Mouse (Mus musculus): ENCODE measurements at regions not wholly inside any gene's neighbourhood (a gene's known extent, or its start where the extent isn't known, plus 50 kb on each side); places are given as distances from the start of the nearest gene placed in this dataset.

- intact Hi-C loops (cut with DNase I), result no loop called here
- TF ChIP-seq POLR2A (IDR thresholded peaks at IDR 0.05; ENCODE audit: insufficient read depth, low read depth, low read length), result no peak
- TF ChIP-seq CTCF (IDR thresholded peaks at IDR 0.05), result no peak
- no peak overlapping the region for H3K27ac ChIP-seq
Observed at GRCm38 (mm10) chr6:37618990-37619389, 89.0 kb downstream of the Akr1d1 start.

GRCm38 (mm10) chr6:37621364-37622029 lies 91.5 kb downstream of the Akr1d1 start:
- intact Hi-C loops (cut with DNase I), result no loop called here
- Histone ChIP-seq H3K27me3 (ENCODE audit: control insufficient read depth, insufficient read depth, low read length) (no peaks in the 10 kb centered on the region), H3K79me2 (replicated peaks; ENCODE audit: control insufficient read depth, insufficient read depth, low read length) (no peaks in the 10 kb centered on the region), H3K4me3 (no peak overlapping the region), H3K36me3 (ENCODE audit: control insufficient read depth, insufficient read depth, low read length) (no peaks in the 10 kb centered on the region), H3K9ac (ENCODE audit: low read depth, low read length) (no peak overlapping the region), H3K27ac (no peak overlapping the region), H3K4me1 (ENCODE audit: control insufficient read depth, insufficient read depth, low read length) (peaks cover 5% of the 10 kb centered on the region)
- no peak for DNase-seq
- TF ChIP-seq EP300 (IDR thresholded peaks at IDR 0.05; ENCODE audit: insufficient read depth, low read depth, low read length), result no peak
- no peak for TF ChIP-seq POLR2A (IDR thresholded peaks at IDR 0.05; ENCODE audit: insufficient read depth, low read depth, low read length)
- no peak for TF ChIP-seq CTCF (IDR thresholded peaks at IDR 0.05)
- 60% methylated on average over 7 of the region's 7 CpGs for WGBS

More at GRCm38 (mm10) chr6:37618990-37619389, 89.0 kb downstream of the Akr1d1 start:
- H3K9ac ChIP-seq (ENCODE audit: low read depth, low read length), result no peak overlapping the region
- no peak for DNase-seq
- H3K4me3 ChIP-seq, result no peak overlapping the region
- WGBS, result 70% methylated on average over 9 of the region's 9 CpGs
- H3K4me1 ChIP-seq (ENCODE audit: control insufficient read depth, insufficient read depth, low read length), result peaks cover 5% of the 10 kb centered on the region
- H3K79me2 ChIP-seq (replicated peaks; ENCODE audit: control insufficient read depth, insufficient read depth, low read length), result no peaks in the 10 kb centered on the region
- H3K27me3 ChIP-seq (ENCODE audit: control insufficient read depth, insufficient read depth, low read length), result no peaks in the 10 kb centered on the region
- H3K36me3 ChIP-seq (ENCODE audit: control insufficient read depth, insufficient read depth, low read length), result no peaks in the 10 kb centered on the region

- TF ChIP-seq POLR2A (IDR thresholded peaks at IDR 0.05; ENCODE audit: insufficient read depth, low read depth, low read length) (no peak), CTCF (IDR thresholded peaks at IDR 0.05) (no peak), EP300 (IDR thresholded peaks at IDR 0.05; ENCODE audit: insufficient read depth, low read depth, low read length) (no peak)
Observed at GRCm38 (mm10) chr6:37622273-37622672, 92.3 kb downstream of the Akr1d1 start.

GRCm38 (mm10) chr6:37627206-37627605 lies 97.2 kb downstream of the Akr1d1 start:
- Histone ChIP-seq H3K4me3 (no peak overlapping the region), H3K27ac (peak overlapping the region; percentile 60), H3K36me3 (ENCODE audit: control insufficient read depth, insufficient read depth, low read length) (no peaks in the 10 kb centered on the region), H3K79me2 (replicated peaks; ENCODE audit: control insufficient read depth, insufficient read depth, low read length) (no peaks in the 10 kb centered on the region), H3K27me3 (ENCODE audit: control insufficient read depth, insufficient read depth, low read length) (no peaks in the 10 kb centered on the region), H3K4me1 (ENCODE audit: control insufficient read depth, insufficient read depth, low read length) (no peaks in the 10 kb centered on the region; the same call in 1 of the 2 replicates), H3K9ac (ENCODE audit: low read depth, low read length) (no peak overlapping the region)
- TF ChIP-seq POLR2A (IDR thresholded peaks at IDR 0.05; ENCODE audit: insufficient read depth, low read depth, low read length) (peak; percentile 65; the same call in 1 of the 2 replicates), CTCF (IDR thresholded peaks at IDR 0.05) (no peak), EP300 (IDR thresholded peaks at IDR 0.05; ENCODE audit: insufficient read depth, low read depth, low read length) (no peak)
- peak in 1 of 2 experiments; percentile 53 for DNase-seq
- intact Hi-C loops (cut with DNase I), result no loop called here
- 33% methylated on average over 5 of the region's 5 CpGs for WGBS

More at GRCm38 (mm10) chr6:37622273-37622672, 92.3 kb downstream of the Akr1d1 start:
- no peak overlapping the region for H3K27ac ChIP-seq
- intact Hi-C loops (cut with DNase I), result no loop called here
- WGBS, result 64% methylated on average over 2 of the region's 2 CpGs
- no peak overlapping the region for H3K9ac ChIP-seq (ENCODE audit: low read depth, low read length)
- no peaks in the 10 kb centered on the region for H3K79me2 ChIP-seq (replicated peaks; ENCODE audit: control insufficient read depth, insufficient read depth, low read length)
- H3K27me3 ChIP-seq (ENCODE audit: control insufficient read depth, insufficient read depth, low read length), result no peaks in the 10 kb centered on the region
- H3K4me1 ChIP-seq (ENCODE audit: control insufficient read depth, insufficient read depth, low read length), result peaks cover 5% of the 10 kb centered on the region
- H3K36me3 ChIP-seq (ENCODE audit: control insufficient read depth, insufficient read depth, low read length), result no peaks in the 10 kb centered on the region
- H3K4me3 ChIP-seq, result no peak overlapping the region
- no peak for DNase-seq

- Histone ChIP-seq H3K9ac (ENCODE audit: low read depth, low read length) (no peak overlapping the region), H3K27me3 (ENCODE audit: control insufficient read depth, insufficient read depth, low read length) (no peaks in the 10 kb centered on the region), H3K79me2 (replicated peaks; ENCODE audit: control insufficient read depth, insufficient read depth, low read length) (no peaks in the 10 kb centered on the region), H3K4me1 (ENCODE audit: control insufficient read depth, insufficient read depth, low read length) (no peaks in the 10 kb centered on the region), H3K27ac (no peak overlapping the region), H3K4me3 (no peak overlapping the region), H3K36me3 (ENCODE audit: control insufficient read depth, insufficient read depth, low read length) (no peaks in the 10 kb centered on the region)
- TF ChIP-seq POLR2A (IDR thresholded peaks at IDR 0.05; ENCODE audit: insufficient read depth, low read depth, low read length), result no peak
- TF ChIP-seq EP300 (IDR thresholded peaks at IDR 0.05; ENCODE audit: insufficient read depth, low read depth, low read length), result no peak
- no peak for TF ChIP-seq CTCF (IDR thresholded peaks at IDR 0.05)
- intact Hi-C loops (cut with DNase I), result no loop called here
- WGBS, result 75% methylated on average over 1 of the region's 1 CpGs
- DNase-seq, result no peak
Observed at GRCm38 (mm10) chr6:37633948-37634347, 104.0 kb downstream of the Akr1d1 start.

- Histone ChIP-seq H3K4me3 (no peak overlapping the region), H3K36me3 (ENCODE audit: control insufficient read depth, insufficient read depth, low read length) (no peaks in the 10 kb centered on the region), H3K27me3 (ENCODE audit: control insufficient read depth, insufficient read depth, low read length) (no peaks in the 10 kb centered on the region), H3K4me1 (ENCODE audit: control insufficient read depth, insufficient read depth, low read length) (no peaks in the 10 kb centered on the region; the same call in 1 of the 2 replicates), H3K79me2 (replicated peaks; ENCODE audit: control insufficient read depth, insufficient read depth, low read length) (no peaks in the 10 kb centered on the region), H3K27ac (no peak overlapping the region), H3K9ac (ENCODE audit: low read depth, low read length) (no peak overlapping the region)
- no peak for DNase-seq
- intact Hi-C loops (cut with DNase I), result no loop called here
- WGBS, result 50% methylated on average over 4 of the region's 4 CpGs
- 0 out of 2 replicates have a peak, but pooled peaks have one; percentile 13 for TF ChIP-seq CTCF (IDR thresholded peaks at IDR 0.05)
- no peak for TF ChIP-seq EP300 (IDR thresholded peaks at IDR 0.05; ENCODE audit: insufficient read depth, low read depth, low read length)
Observed at GRCm38 (mm10) chr6:37642066-37642465, 112.1 kb downstream of the Akr1d1 start.
